Mouse (Mus musculus): ENCODE data around the gene Gen1.

Gene Gen1

DNA sequence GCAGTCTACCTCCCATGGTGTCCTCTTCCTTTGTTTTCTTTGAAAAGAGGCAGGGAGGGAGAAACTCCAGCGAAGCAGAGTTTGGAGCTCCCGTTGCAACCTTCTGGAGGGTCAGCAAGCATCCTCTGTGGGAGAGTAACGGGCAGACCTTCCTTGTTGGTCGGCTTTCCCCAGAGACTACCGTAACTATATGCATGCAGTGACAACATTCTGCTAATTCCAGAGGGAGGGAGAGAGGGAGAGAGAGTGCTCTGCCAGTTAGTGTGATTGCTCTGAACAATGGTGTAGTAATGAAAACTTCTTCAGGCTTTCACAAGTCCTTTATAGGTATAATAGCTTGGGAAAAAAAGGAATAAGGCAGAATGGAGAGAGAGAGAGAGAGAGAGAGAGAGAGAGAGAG, 40.9 kb downstream of the Gen1 start:
- no peak for DNase-seq (ENCODE audit: low read depth, low spot score)

- DNase-seq (ENCODE audit: low read depth, low spot score), result no peak
Measured at GRCm38 (mm10) chr12:11223090-11223489, 42.5 kb downstream of the Gen1 start.

DNA sequence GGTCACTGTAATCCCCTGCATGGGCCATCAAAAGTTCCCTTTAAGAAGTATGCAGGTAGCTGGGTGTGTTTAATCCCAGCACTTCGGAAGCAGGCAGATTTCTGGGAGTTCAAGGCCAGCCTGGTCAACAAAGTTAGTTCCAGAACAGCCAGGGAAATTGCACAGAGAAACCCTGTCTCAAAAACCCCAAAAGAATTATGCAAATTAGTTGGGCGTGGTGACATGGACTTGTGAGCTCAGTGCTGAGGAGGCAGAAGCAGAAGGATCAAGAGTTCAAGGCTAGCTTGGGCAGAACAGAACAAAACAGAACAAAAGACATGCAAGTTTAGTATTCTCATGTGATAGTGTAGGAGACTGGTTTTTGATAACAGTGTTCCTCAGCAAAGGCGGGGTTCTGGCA, 43.0 kb downstream of the Gen1 start:
- peak; percentile 59 for DNase-seq (ENCODE audit: low read depth, low spot score)

DNA sequence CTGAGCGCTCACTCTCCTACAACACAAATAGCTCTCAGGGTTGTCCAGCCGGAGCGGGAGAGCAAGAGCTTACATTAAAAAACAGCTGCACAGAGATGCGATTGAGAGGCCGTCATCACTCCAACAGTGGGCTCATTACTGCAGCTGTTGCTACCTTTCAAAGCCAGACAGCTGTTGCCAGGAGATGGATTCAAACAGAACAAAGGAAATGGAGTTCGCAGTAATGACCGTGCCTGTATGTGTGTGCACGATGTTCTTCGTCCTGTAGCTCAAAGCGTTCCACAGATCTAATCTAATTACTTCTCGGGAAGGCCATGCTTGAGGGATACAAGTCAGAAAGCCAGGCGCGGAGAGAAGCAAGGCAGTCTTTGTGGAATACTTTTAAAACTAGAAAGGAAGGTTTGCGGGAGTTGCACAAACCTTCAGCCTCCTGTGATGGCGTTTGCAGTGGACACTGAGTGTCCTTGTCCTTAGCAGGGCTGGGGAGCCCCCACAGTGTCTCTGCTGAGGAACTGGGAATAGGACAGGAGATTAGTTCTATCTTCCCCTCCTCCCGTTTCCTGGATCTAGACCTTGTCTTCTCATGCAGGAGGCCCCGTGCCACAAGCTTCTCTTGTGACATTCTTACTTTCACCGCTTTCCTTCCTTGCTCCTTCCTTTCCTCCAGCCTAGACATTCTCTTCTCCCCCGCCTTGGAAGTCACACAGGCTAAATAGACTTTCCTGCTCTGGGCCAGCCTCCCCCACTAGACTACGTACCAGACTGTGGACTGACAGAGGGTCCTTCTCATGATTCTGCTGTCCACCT, 43.9 kb downstream of the Gen1 start:
- no peak for DNase-seq (ENCODE audit: low read depth, low spot score)

DNA sequence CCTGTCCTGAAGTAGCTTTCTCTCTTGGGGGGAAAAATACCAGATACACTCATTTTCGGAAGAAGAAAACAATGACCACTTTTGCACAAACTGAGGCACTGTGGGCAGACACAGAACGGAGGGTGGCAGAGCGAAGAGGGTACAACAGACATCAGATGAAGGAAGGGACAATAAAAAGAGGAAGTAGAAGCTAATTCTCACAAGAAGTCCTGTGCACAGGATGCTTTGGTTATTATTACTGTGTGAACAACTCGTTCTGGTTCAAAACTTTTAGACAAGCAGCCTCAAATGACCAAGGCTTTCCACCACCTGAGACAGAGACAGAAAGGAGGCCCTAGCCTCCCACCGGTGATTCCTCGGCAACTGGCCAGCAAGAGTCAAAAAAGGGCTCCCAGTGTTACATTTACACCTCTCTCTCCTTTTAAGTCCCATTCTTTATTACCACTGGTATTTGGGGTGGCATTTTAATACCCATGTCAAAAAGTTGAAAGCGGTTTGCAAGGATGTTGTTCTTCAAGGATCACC, 47.8 kb downstream of the Gen1 start:
- no peak for DNase-seq (ENCODE audit: low read depth, low spot score)

GRCm38 (mm10) chr12:11216454-11216853, 49.1 kb downstream of the Gen1 start:
- peak; percentile 89 for DNase-seq (ENCODE audit: low read depth, low spot score)

- no peak for DNase-seq (ENCODE audit: low read depth, low spot score)
Measured at GRCm38 (mm10) chr12:11215555-11215954, 50.0 kb downstream of the Gen1 start.

DNA sequence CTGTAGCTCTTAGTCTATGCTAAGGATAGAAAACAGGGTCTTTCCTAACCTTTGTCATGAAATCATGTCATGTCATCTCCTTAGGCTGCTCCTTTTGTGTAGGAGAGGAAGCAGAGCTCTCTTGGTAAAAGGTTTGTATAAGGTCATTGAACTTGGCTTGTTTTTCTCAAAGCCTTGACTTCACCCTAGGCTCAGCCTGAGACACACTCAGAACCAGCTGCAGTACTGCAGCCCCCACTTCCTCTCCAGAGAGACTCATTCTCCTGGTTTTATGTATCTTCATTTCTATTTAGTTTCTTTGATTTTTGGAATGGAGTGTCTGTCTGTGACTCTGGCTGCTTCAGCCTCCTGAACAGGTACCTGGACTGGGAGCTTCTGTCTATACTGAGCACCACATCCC, 50.8 kb downstream of the Gen1 start:
- DNase-seq (ENCODE audit: low read depth, low spot score), result no peak

DNA sequence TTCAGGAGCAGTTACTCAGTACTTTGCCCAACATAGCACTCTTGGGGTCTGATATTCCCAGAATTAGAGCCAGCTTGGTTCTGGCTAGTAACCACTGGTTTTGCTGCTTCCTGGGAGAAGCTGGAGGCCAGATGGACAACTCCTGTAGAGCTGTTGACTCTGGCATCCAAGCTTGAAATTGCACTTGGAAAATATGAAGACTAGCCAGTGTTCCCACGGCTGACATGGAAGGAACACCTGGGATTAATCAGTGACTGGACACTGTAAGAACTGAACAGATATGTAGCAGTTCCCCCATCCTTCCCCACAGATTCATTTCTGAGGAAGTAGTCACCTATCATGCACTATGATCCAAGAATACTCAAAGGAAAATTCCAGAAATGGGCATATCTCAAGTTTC, 52.7 kb downstream of the Gen1 start:
- DNase-seq (ENCODE audit: low read depth, low spot score), result no peak

- no peak for DNase-seq (ENCODE audit: low read depth, low spot score)
Measured at GRCm38 (mm10) chr12:11210361-11210760, 55.2 kb downstream of the Gen1 start.

GRCm38 (mm10) chr12:11209636-11210035, 56.0 kb downstream of the Gen1 start:
- no peak for DNase-seq (ENCODE audit: low read depth, low spot score)

DNA sequence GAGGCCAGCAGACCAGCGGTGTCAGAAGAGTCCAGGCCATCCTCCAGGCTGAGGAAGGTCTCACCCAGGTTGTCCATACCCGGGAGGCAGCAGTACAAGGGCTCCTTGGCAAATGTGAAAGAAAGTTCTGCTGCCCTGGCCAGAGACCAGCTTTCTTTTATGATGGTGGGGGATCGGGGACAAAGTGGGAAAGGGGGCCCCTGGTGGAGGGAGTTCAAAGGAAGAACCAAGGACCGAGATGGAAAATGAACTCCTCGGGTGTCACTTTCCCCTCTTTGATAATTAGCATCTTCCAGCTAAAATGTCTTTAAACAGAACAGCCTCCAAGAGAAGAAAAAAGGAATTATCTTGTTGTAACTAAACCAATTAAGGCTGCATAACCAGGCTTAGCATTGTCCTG, 56.7 kb downstream of the Gen1 start, which contains the start of gene Msgn1:
Gene Msgn1, minus strand, starts transcription at position 101 of the 400 bp plus-strand sequence.
- DNase-seq (ENCODE audit: low read depth, low spot score), result no peak

- DNase-seq (ENCODE audit: low read depth, low spot score), result no peak
Measured at GRCm38 (mm10) chr12:11206321-11206720, 59.3 kb downstream of the Gen1 start.

GRCm38 (mm10) chr12:11203694-11204665, 61.6 kb downstream of the Gen1 start:
- no peak for DNase-seq (ENCODE audit: low read depth, low spot score)

- no peak for DNase-seq (ENCODE audit: low read depth, low spot score)
Measured at GRCm38 (mm10) chr12:11202476-11202875, 63.1 kb downstream of the Gen1 start.

GRCm38 (mm10) chr12:11200711-11201110, 64.9 kb downstream of the Gen1 start:
- DNase-seq (ENCODE audit: low read depth, low spot score), result no peak

GRCm38 (mm10) chr12:11198551-11198950, 67.0 kb downstream of the Gen1 start:
- DNase-seq (ENCODE audit: low read depth, low spot score), result peak; percentile 69

DNA sequence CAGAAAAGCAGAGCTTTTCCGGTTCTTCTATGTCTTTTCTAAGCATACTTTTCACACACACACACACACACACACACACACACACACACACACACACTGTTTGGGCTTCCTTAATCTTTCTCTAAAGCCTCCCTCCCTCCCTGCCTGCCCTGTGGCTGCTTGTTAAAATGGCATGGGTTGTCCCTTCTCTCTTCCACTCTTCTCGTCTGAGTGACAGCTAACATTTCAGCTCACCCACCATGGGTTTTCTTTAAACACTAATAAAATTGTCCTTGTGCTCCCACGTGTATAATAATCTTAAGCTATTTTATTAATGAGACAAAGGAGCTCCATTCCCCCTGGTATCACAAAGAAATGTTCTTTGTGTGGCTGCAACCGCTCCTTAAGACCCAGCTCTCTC, 67.6 kb downstream of the Gen1 start:
- no peak for DNase-seq (ENCODE audit: low read depth, low spot score)

DNA sequence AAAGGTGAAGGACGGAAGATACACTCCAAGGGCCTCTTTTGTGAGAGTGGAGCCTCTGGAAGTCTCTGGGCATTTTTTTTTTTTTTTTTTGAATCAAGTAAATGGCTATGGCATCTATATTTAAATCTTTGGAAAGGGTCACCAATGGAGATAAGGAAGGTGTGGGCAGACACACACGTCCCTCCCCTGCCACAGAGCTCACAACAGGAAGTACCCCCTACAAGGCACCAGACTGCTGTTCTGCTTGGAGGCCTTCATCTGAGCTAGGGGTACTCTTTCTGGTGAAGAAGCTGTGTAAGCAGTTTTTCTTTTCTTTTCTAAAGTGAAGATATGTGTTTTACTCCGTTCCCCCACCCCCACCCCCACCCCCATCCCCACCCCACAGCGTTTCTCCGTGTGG, 68.8 kb downstream of the Gen1 start:
- no peak for DNase-seq (ENCODE audit: low read depth, low spot score)

DNA sequence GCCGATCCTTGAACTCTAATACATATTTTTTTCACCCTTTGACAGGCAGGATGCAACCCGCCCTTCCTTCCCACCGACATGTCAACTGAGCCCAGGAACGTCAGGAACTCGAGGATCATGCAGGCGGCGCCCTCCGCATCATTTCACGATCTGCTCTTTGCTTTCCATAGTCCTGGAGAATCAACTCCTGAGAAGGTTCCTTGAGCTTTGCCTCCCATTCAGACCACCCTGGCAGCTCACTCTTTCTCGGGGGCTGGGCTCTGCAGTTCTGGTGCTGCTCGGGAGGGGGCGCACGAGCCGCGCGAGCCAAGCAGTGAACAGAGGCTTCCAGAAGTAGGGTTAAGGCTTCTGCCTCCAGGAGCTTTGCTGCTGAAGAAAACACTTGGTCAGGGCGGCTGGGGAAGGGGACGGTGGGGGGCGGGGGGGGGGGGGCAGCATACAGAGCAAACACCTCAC, 69.4 kb downstream of the Gen1 start:
- peak; percentile 91 for DNase-seq (ENCODE audit: low read depth, low spot score)

- no peak for DNase-seq (ENCODE audit: low read depth, low spot score)
Measured at GRCm38 (mm10) chr12:11195031-11195430, 70.6 kb downstream of the Gen1 start.
